Mouse (Mus musculus) right cerebral cortex, postnatal 36 days (tissue): ENCODE results near the gene Bub1b.

Experiments used
- DNase-seq, 2 experiments: peaks; one replicate each; pipeline ENCODE4 v3.0.0; 2022; ENCODE audit warnings: low spot score in 2 of 2, mixed read lengths in 1 of 2

Bub1b gene

GRCm38 (mm10) chr2:118664975-118665516 is 67.0 kb downstream of the Bub1b start:
- DNase-seq: no peak

DNA sequence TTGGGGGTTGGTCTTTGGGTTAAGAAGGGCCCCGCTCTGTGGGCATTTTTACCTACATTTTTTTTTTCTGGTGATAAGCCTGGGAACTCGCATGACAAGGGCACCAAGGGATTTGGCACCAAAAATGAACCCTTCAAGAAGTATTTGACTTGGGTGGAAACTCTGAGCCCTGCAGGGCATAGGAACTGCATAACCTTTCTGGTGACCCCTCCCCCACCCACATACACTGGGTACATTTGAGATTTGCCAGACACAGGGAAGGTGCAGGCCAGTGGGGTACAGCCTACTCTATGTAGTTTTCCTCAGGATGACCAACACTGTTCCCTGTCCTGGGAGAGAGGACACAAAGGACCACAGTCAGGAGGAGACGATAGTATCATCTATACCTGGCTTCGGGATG is 67.6 kb downstream of the Bub1b start:
- DNase-seq: no peak

GRCm38 (mm10) chr2:118667181-118667580 is 69.2 kb downstream of the Bub1b start:
- DNase-seq: no peak

DNA sequence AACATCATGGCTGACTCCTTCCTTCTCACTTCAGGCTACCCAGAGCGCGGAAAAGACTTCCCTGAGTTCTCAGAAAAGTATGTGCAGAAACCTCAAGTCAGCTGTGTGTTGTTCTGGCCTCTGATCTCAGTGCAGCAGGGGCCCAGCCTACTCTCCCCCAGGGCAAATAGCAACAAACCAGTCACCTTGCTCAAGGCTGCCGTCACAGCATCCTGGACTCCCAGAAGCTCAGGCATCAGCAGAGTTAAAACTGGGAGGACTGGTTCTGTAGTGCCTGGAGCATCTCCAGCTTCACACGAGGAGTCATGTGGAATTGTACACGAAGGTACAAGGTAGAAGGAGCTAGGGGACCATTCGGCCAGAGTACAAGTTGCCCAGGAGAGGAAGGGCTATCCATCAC is 71.2 kb downstream of the Bub1b start:
- no peak for DNase-seq

DNA sequence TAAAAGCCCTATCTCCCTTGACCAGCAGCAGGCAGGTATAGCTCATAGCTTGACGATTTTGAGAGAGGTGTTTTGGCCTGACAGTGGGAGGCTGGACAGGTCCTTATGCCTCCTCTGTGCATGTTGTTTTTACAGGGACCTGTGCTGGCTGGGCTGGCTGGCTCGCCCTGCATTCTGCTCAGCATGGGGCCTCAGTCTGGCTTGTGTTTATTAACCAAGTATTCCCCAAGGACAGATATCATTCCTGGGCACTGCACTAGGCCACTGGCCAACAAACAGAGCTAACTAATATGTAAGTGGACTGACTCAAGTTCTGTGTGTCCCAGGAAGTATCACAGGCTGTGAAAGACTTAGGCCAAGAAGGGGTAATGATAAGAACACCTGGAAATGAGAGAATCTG is 71.8 kb downstream of the Bub1b start:
- DNase-seq: no peak

DNA sequence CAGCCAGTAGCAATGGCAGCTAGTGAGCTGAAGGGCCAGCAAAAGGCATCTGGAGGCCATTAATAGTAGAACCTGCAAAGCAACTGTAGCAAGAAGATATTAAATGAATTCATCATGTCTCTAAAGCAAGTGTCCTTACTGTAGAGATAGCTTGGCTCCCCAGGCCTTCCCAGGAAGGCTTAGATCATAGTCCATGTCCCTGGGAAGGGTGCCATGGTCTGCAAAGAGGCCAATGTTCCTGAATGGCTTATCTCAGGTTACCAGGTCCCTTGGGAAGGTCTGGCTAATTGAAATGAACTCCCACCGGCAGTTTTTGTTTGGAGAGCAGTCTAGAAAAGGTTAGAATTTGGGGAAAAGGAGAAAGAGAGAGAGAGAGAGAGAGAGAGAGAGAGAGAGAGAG is 73.7 kb downstream of the Bub1b start:
- no peak for DNase-seq

DNA sequence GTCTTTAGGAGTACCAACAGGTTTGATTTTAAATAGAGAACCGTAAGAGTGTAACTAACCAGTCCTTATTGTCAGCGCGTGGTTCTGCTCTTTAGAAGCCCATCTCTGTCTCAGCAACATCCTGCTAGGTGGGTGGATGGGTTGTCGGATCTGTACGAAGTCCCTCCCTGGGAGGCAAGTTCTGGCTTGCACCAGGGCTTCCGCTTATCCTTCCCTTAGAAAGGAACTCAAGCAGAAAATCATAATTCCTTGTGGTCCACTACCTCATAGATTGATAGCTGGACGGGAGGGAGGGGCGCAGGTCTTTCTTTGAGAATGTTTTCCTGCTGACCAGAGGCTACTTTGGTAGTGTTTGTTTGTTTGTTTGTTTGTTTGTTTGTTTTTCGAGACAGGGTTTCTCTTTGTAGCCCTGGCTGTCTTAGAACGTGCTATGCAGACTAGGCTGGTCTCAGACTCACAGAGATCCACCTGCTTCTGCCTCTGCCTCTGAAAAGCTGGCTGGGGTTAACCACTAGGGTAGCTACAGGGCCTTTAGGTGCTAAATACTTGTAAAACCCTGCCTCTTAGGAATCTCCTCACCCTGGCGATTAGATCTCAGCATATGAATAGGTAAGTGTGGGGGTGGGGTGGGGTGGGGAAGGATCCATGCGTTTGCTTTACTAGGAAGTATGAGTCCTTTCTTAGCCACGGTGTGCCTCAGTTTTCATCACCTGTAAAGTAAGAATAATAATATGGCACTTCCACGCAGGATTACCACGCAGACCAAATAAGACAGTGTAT is 75.9 kb downstream of the Bub1b start:
- DNase-seq: no peak

- no peak for DNase-seq
Measured at GRCm38 (mm10) chr2:118674500-118674899, 76.5 kb downstream of the Bub1b start.

DNA sequence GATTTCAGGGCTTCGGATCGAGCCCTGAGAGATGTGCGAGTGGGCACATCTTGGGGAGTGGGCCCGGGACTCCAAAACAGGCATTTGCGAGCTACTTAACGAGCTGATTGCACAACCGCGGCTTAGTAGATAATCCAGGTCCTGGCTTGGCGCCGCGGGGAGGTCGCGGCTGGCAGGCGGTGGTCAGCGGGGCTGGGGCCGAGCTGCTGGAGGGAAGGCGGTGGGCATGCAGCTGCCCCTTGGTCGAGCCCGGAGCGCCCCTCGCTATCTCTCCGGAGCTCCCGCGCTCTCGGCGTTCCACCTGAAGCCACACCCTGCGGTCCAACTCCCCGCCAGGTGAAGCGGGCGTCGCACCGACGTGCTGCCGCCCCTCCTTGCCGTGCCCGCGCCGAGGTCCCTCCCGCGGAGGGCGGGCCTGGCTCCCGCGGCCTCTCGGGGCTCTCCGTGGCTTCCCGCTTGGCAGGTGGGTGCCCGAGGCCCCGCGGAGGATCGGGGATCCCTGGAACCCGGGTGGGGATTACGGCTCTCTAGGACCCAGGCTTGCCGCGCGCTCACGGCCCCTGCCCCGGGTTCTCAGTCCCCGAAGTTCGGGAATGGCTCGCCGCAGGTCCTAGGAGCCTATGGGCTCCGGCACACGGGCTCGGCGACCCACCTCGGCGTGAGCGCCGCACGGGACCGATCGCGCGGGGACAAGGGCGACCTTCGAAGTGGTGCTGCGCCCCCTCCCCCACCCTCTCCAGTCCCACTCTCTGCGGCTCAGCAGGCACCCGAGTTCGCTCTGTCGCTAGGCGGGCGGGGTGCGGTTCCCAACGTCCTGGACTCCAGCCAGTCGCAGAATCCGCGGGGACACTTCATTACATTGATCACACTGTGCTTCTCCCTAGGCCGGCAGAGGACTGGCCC is 79.1 kb downstream of the Bub1b start:
- DNase-seq: no peak

GRCm38 (mm10) chr2:118677817-118678216 is 79.8 kb downstream of the Bub1b start:
- DNase-seq: no peak

DNA sequence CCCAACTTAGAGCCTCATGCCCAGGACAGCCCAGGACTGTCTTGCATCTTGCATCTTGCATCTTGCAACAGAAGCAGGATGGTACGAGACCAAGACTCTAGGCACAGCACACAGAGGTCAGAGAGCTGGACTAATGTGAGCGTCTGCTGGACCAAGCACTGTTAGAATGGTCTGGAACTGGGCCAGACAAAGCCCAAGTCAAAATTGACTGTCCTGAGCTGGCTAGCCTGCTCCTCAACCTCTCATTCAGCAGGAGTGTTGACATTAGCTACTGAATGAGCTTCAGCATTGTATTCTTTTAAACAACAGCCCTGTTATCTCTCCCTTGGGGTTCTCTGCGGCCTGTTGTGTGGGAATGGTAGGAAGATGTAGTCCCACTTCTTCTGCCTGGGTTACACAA is 81.6 kb downstream of the Bub1b start:
- DNase-seq: no peak

DNA sequence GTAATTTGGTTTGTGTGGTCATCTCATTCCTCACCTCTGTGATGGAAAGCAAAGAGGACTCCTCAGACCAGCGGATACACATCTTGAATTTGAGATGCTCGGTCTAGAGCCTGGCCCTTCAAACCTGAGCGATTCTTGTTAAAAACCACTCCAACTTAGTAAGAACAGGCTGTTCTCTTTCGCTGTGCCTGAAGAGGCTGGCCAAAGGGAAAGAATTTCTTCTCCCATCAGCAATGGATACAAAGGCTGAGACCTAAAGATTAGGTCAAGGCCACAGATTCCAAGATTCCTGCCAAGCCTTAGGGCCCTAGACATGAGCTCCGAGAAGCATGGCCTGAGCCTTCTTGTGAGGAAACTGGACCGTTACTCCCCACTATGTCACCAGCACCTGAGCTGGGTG is 82.9 kb downstream of the Bub1b start:
- DNase-seq: no peak

DNA sequence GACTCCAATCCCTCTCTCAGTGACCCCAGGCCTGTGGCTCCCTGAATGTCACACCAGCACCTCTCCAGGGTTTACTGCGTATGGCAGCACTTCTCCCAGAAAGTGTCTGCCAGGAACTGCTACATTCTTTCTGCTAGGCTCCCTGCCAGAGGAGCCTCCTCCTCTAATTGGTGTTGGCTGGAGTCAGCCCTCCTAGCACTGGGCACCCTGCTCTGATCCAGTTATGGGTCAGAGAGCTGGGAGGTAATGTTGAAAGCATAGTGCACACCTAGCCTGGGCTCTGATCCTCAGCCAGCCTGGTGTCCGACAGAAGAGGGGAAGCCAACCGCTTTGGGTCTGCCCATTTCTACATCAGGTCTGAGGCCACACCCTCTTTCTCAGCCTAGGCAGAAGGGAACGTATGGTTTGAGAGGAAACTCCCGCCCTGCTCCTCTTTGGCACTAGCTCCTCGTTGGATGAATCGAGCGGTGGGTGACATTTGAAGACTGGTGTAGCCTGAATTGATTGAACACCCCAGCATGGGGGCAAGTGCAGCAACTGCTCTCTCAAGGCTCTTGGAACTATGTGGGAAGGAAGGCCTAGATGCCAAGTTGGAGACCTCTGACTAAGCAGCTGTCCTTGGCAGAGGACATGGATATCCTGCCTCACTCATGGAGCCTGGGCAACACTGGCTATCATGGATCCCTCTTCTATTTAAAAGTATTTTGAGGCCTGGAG is 84.7 kb downstream of the Bub1b start:
- no peak for DNase-seq

- DNase-seq: no peak
Measured at GRCm38 (mm10) chr2:118685088-118685487, 87.1 kb downstream of the Bub1b start.

DNA sequence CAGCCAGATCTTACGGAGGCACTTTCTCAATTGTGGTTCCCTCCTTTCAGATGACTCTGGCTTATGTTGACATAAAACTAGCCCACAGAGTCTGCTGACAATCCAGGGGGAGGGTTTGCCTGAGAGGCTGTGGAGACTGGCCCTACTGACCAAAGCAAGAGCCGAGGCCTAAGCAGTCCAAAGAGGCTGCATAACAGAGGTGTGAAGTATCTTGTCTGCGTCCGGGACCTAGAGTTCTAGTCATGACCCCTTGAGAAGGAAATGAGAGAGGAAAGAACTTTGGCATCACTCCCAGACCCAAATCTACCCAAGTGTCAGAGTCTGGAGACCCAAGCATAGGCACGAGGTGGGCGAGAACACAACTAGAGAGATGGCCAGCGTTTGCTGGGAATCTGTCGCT is 88.7 kb downstream of the Bub1b start:
- no peak for DNase-seq

GRCm38 (mm10) chr2:118687791-118688190 is 89.8 kb downstream of the Bub1b start:
- no peak for DNase-seq

GRCm38 (mm10) chr2:118689875-118690274 is 91.9 kb downstream of the Bub1b start:
- DNase-seq: no peak
